Mouse (Mus musculus): Measurements from ENCODE around the gene BC024978. TPM values are rescaled to one million over a fixed set of nuclear protein-coding genes. Genes with fewer than 3 reads are reported as not detected.
A peak's percentile ranks its signal among the peaks of the same experiment; 100 is the strongest.

BC024978 gene
- polyA plus RNA-seq, 1 experiment from 2014 or later = 3.2 TPM

GRCm38 (mm10) chr7:27162780-27163449, 32.7 kb upstream of the BC024978 start:
- no peak overlapping the region for H3K27ac ChIP-seq (ENCODE audit: low read depth, low read length)
- H3K4me3 ChIP-seq (ENCODE audit: low read depth, low read length) = no peak overlapping the region
- H3K9ac ChIP-seq (ENCODE audit: low read length) = peak overlapping the region; percentile 49
- H3K36me3 ChIP-seq (ENCODE audit: control insufficient read depth, insufficient read depth, low read length) = peaks cover 61% of the 10 kb centered on the region
- H3K9me3 ChIP-seq (replicated peaks; ENCODE audit: control insufficient read depth, low read length) = no peaks in the 10 kb centered on the region
- WGBS = 87% methylated on average over 5 of the region's 5 CpGs
- DNase-seq (ENCODE audit: low spot score) = no peak
- no peak for ATAC-seq
- H3K27me3 ChIP-seq (replicated peaks; ENCODE audit: control insufficient read depth, insufficient read depth, low read length) = no peaks in the 10 kb centered on the region
- peaks cover 44% of the 10 kb centered on the region for H3K4me1 ChIP-seq (ENCODE audit: control insufficient read depth, insufficient read depth, low read length)
- H3K4me2 ChIP-seq (ENCODE audit: low read length) = peak overlapping the region; percentile 78

GRCm38 (mm10) chr7:27163450-27163805, 32.2 kb upstream of the BC024978 start:
- Histone ChIP-seq H3K27ac (ENCODE audit: low read depth, low read length) (no peak overlapping the region), H3K4me2 (ENCODE audit: low read length) (peak overlapping the region; percentile 78), H3K27me3 (replicated peaks; ENCODE audit: control insufficient read depth, insufficient read depth, low read length) (no peaks in the 10 kb centered on the region), H3K4me1 (ENCODE audit: control insufficient read depth, insufficient read depth, low read length) (peaks cover 44% of the 10 kb centered on the region), H3K9ac (ENCODE audit: low read length) (peak overlapping the region; percentile 49; the same call in 1 of the 2 replicates), H3K9me3 (replicated peaks; ENCODE audit: control insufficient read depth, low read length) (no peaks in the 10 kb centered on the region), H3K4me3 (ENCODE audit: low read depth, low read length) (no peak overlapping the region), H3K36me3 (ENCODE audit: control insufficient read depth, insufficient read depth, low read length) (peaks cover 56% of the 10 kb centered on the region)
- no peak for ATAC-seq
- WGBS = 92% methylated on average over 5 of the region's 5 CpGs
- DNase-seq (ENCODE audit: low spot score) = no peak

GRCm38 (mm10) chr7:27164112-27164947, 31.3 kb upstream of the BC024978 start:
- 87% methylated on average over 33 of the region's 33 CpGs for WGBS
- H3K9me3 ChIP-seq (replicated peaks; ENCODE audit: control insufficient read depth, low read length) = no peaks in the 10 kb centered on the region
- H3K4me2 ChIP-seq (ENCODE audit: low read length) = peak overlapping the region; percentile 78
- H3K4me1 ChIP-seq (ENCODE audit: control insufficient read depth, insufficient read depth, low read length) = peaks cover 44% of the 10 kb centered on the region
- DNase-seq (ENCODE audit: low spot score) = no peak
- H3K27me3 ChIP-seq (replicated peaks; ENCODE audit: control insufficient read depth, insufficient read depth, low read length) = no peaks in the 10 kb centered on the region
- no peak for ATAC-seq
- H3K27ac ChIP-seq (ENCODE audit: low read depth, low read length) = no peak overlapping the region
- peaks cover 47% of the 10 kb centered on the region for H3K36me3 ChIP-seq (ENCODE audit: control insufficient read depth, insufficient read depth, low read length)
- H3K9ac ChIP-seq (ENCODE audit: low read length) = peak overlapping the region; percentile 49
- peak overlapping the region; percentile 72 for H3K4me3 ChIP-seq (ENCODE audit: low read depth, low read length)

- Histone ChIP-seq H3K27me3 (replicated peaks; ENCODE audit: control insufficient read depth, insufficient read depth, low read length) (no peaks in the 10 kb centered on the region), H3K4me3 (ENCODE audit: low read depth, low read length) (peak overlapping the region; percentile 72), H3K4me1 (ENCODE audit: control insufficient read depth, insufficient read depth, low read length) (peaks cover 43% of the 10 kb centered on the region), H3K27ac (ENCODE audit: low read depth, low read length) (no peak overlapping the region), H3K9me3 (replicated peaks; ENCODE audit: control insufficient read depth, low read length) (no peaks in the 10 kb centered on the region), H3K9ac (ENCODE audit: low read length) (peak overlapping the region; percentile 90), H3K36me3 (ENCODE audit: control insufficient read depth, insufficient read depth, low read length) (peaks cover 42% of the 10 kb centered on the region), H3K4me2 (ENCODE audit: low read length) (peak overlapping the region; percentile 78)
- 72% methylated on average over 19 of the region's 23 CpGs for WGBS
- no peak for ATAC-seq
- no peak for DNase-seq (ENCODE audit: low spot score)
Observed at GRCm38 (mm10) chr7:27165007-27165655, 30.4 kb upstream of the BC024978 start.

GRCm38 (mm10) chr7:27165696-27166095, 29.9 kb upstream of the BC024978 start:
- Histone ChIP-seq H3K4me2 (ENCODE audit: low read length) (peak overlapping the region; percentile 78), H3K4me3 (ENCODE audit: low read depth, low read length) (peak overlapping the region; percentile 72), H3K9me3 (replicated peaks; ENCODE audit: control insufficient read depth, low read length) (no peaks in the 10 kb centered on the region), H3K4me1 (ENCODE audit: control insufficient read depth, insufficient read depth, low read length) (peaks cover 40% of the 10 kb centered on the region), H3K9ac (ENCODE audit: low read length) (peak overlapping the region; percentile 90), H3K27ac (ENCODE audit: low read depth, low read length) (peak overlapping the region; percentile 98), H3K27me3 (replicated peaks; ENCODE audit: control insufficient read depth, insufficient read depth, low read length) (no peaks in the 10 kb centered on the region), H3K36me3 (ENCODE audit: control insufficient read depth, insufficient read depth, low read length) (peaks cover 37% of the 10 kb centered on the region)
- 4% methylated on average over 8 of the region's 8 CpGs for WGBS
- DNase-seq (ENCODE audit: low spot score) = no peak
- ATAC-seq = no peak

GRCm38 (mm10) chr7:27166229-27166613, 29.4 kb upstream of the BC024978 start:
- Histone ChIP-seq H3K4me2 (ENCODE audit: low read length) (peak overlapping the region; percentile 78), H3K9ac (ENCODE audit: low read length) (peak overlapping the region; percentile 90), H3K27me3 (replicated peaks; ENCODE audit: control insufficient read depth, insufficient read depth, low read length) (no peaks in the 10 kb centered on the region), H3K4me1 (ENCODE audit: control insufficient read depth, insufficient read depth, low read length) (peaks cover 40% of the 10 kb centered on the region), H3K27ac (ENCODE audit: low read depth, low read length) (peak overlapping the region; percentile 98), H3K4me3 (ENCODE audit: low read depth, low read length) (peak overlapping the region; percentile 72), H3K36me3 (ENCODE audit: control insufficient read depth, insufficient read depth, low read length) (peaks cover 36% of the 10 kb centered on the region), H3K9me3 (replicated peaks; ENCODE audit: control insufficient read depth, low read length) (no peaks in the 10 kb centered on the region)
- WGBS = under 1% methylated on average over 28 of the region's 43 CpGs
- peak; percentile 76 for ATAC-seq
- DNase-seq (ENCODE audit: low spot score) = peak; percentile 85

- H3K4me1 ChIP-seq (ENCODE audit: control insufficient read depth, insufficient read depth, low read length) = peaks cover 37% of the 10 kb centered on the region
Observed at GRCm38 (mm10) chr7:27166614-27167474, 28.7 kb upstream of the BC024978 start, which contains the start of gene Egln2. Egln2 (minus strand) TSS chr7:27166802.

GRCm38 (mm10) chr7:27167475-27168094, 28.0 kb upstream of the BC024978 start:
- ATAC-seq (no peak), DNase-seq (ENCODE audit: low spot score) (no peak)
- Histone ChIP-seq H3K27ac (ENCODE audit: low read depth, low read length) (peak overlapping the region; percentile 98), H3K36me3 (ENCODE audit: control insufficient read depth, insufficient read depth, low read length) (peaks cover 41% of the 10 kb centered on the region), H3K4me2 (ENCODE audit: low read length) (peak overlapping the region; percentile 78), H3K4me3 (ENCODE audit: low read depth, low read length) (peak overlapping the region; percentile 72), H3K27me3 (replicated peaks; ENCODE audit: control insufficient read depth, insufficient read depth, low read length) (no peaks in the 10 kb centered on the region), H3K4me1 (ENCODE audit: control insufficient read depth, insufficient read depth, low read length) (peaks cover 37% of the 10 kb centered on the region), H3K9ac (ENCODE audit: low read length) (peak overlapping the region; percentile 90), H3K9me3 (replicated peaks; ENCODE audit: control insufficient read depth, low read length) (no peaks in the 10 kb centered on the region)
- WGBS = 79% methylated on average over 11 of the region's 11 CpGs

More at GRCm38 (mm10) chr7:27166614-27167474, 28.7 kb upstream of the BC024978 start, which contains the start of gene Egln2:
- H3K4me2 ChIP-seq (ENCODE audit: low read length) = peak within 1 kb of the TSS; percentile 78
- no peaks in the 10 kb centered on the region for H3K27me3 ChIP-seq (replicated peaks; ENCODE audit: control insufficient read depth, insufficient read depth, low read length)
- peak within 1 kb of the TSS; percentile 90 for H3K9ac ChIP-seq (ENCODE audit: low read length)
- H3K9me3 ChIP-seq (replicated peaks; ENCODE audit: control insufficient read depth, low read length) = no peaks in the 10 kb centered on the region
- ATAC-seq = peak; percentile 91
- WGBS = 3% methylated on average over 61 of the region's 61 CpGs
- H3K36me3 ChIP-seq (ENCODE audit: control insufficient read depth, insufficient read depth, low read length) = peaks cover 36% of the 10 kb centered on the region
- peak within 1 kb of the TSS; percentile 72 for H3K4me3 ChIP-seq (ENCODE audit: low read depth, low read length)
- peak; percentile 96 for DNase-seq (ENCODE audit: low spot score)
- H3K27ac ChIP-seq (ENCODE audit: low read depth, low read length) = peak within 1 kb of the TSS; percentile 98

Measured in forebrain, embryonic 14.5 days (tissue).